Mouse (Mus musculus) liver, embryonic 13.5 days (tissue): ENCODE data around the gene Kcnd2. TPM values are rescaled to one million over a fixed set of nuclear protein-coding genes. Genes with fewer than 3 reads are reported as not detected.
A peak's percentile ranks its signal among the peaks of the same experiment; 100 is the strongest.

Experiments used
- ATAC-seq: fragments of 200-750 bp; cut with Nextera tagmentation; 2 replicates; pipeline ENCODE4 v1.8.0; 2017; ENCODE audit warnings: low read depth, mild to moderate bottlenecking, moderate number of reproducible peaks, moderate library complexity
- DNase-seq: peaks from one replicate; pipeline ENCODE4 v3.0.0; 2022
- H3K27ac ChIP-seq: fragments of 300-500 bp; sonication (generic); 2 replicates; pipeline ENCODE4 v1.5.1; 2015; ENCODE audit warnings: moderate library complexity, mild to moderate bottlenecking, inconsistent platforms
- H3K27me3 ChIP-seq: fragments of 300-500 bp; sonication (generic); 2 replicates; pipeline ENCODE4 v1.6.1; 2015; ENCODE audit warnings: mild to moderate bottlenecking, inconsistent platforms
- H3K36me3 ChIP-seq: fragments of 300-500 bp; sonication (generic); 2 replicates; pipeline ENCODE4 v1.6.1; 2015; ENCODE audit warnings: mild to moderate bottlenecking, inconsistent platforms
- H3K4me1 ChIP-seq: fragments of 300-500 bp; sonication (generic); replicated peaks from 2 replicates; pipeline ENCODE4 v1.6.1; 2015; ENCODE audit warnings: inconsistent platforms
- H3K4me2 ChIP-seq: fragments of 300-500 bp; sonication (generic); 2 replicates; pipeline ENCODE4 v1.6.1; 2015; ENCODE audit warnings: inconsistent platforms, mild to moderate bottlenecking, moderate library complexity
- H3K4me3 ChIP-seq: fragments of 300-500 bp; sonication (generic); replicated peaks from 2 replicates; pipeline ENCODE4 v1.5.1; 2015; ENCODE audit warnings: mild to moderate bottlenecking, inconsistent platforms
- H3K9ac ChIP-seq: fragments of 300-500 bp; sonication (generic); 2 replicates; pipeline ENCODE4 v1.6.1; 2015; ENCODE audit warnings: mild to moderate bottlenecking, inconsistent platforms
- H3K9me3 ChIP-seq: fragments of 300-500 bp; sonication (generic); replicated peaks from 2 replicates; pipeline ENCODE4 v1.6.1; 2016; ENCODE audit warnings: inconsistent platforms
- WGBS: fragments of 180-500 bp; shearing (Covaris S2); methylation state at CpG from one replicate; pipeline ENCODE4 v1.1.7; 2015; ENCODE audit not compliant: insufficient replicate concordance; 5-methylcytosine and 5-hydroxymethylcytosine counted together
- polyA plus RNA-seq: library from polyadenylated mRNA; unstranded; fragments of >200 nt; fragmentation: Nextera tagmentation; extraction: Ambion mirVana; gene quantifications from 2 replicates; pipeline ENCODE4 v1.2.1, GENCODE M21; 2015

Gene Kcnd2
- polyA plus RNA-seq, 1 experiment from 2014 or later, result 0.02 TPM

- H3K9me3 ChIP-seq, result no peaks in the 10 kb centered on the region
- ATAC-seq (no peak), DNase-seq (no peak)
- no peaks in the 10 kb centered on the region for H3K4me1 ChIP-seq
- H3K27me3 ChIP-seq, result no peaks in the 10 kb centered on the region
- no peaks in the 10 kb centered on the region for H3K36me3 ChIP-seq
- H3K27ac ChIP-seq, result no peak overlapping the region
- H3K4me2 ChIP-seq, result no peak overlapping the region
- H3K4me3 ChIP-seq, result no peak overlapping the region
- no peak overlapping the region for H3K9ac ChIP-seq
- 65% methylated on average over 6 of the region's 6 CpGs for WGBS
Observed at GRCm38 (mm10) chr6:21701131-21701530, 485.8 kb downstream of the Kcnd2 start.

- no peak for DNase-seq
- Histone ChIP-seq H3K4me1 (no peaks in the 10 kb centered on the region), H3K4me3 (no peak overlapping the region), H3K36me3 (no peaks in the 10 kb centered on the region), H3K9ac (no peak overlapping the region), H3K9me3 (no peaks in the 10 kb centered on the region), H3K27ac (no peak overlapping the region), H3K27me3 (no peaks in the 10 kb centered on the region), H3K4me2 (no peak overlapping the region)
- WGBS, result 11% methylated on average over 3 of the region's 3 CpGs
- ATAC-seq, result no peak
Observed at GRCm38 (mm10) chr6:21709228-21709627, 493.9 kb downstream of the Kcnd2 start.

- Histone ChIP-seq H3K27me3 (no peaks in the 10 kb centered on the region), H3K36me3 (no peaks in the 10 kb centered on the region), H3K4me2 (no peak overlapping the region), H3K9ac (no peak overlapping the region), H3K4me3 (no peak overlapping the region), H3K9me3 (no peaks in the 10 kb centered on the region), H3K27ac (no peak overlapping the region), H3K4me1 (no peaks in the 10 kb centered on the region)
- no peak for ATAC-seq
- WGBS, result 57% methylated on average over 1 of the region's 1 CpGs
- no peak for DNase-seq
Observed at GRCm38 (mm10) chr6:21719121-21719520, 503.8 kb downstream of the Kcnd2 start.

- H3K36me3 ChIP-seq, result no peaks in the 10 kb centered on the region
- H3K27ac ChIP-seq, result no peak overlapping the region
- 68% methylated on average over 10 of the region's 10 CpGs for WGBS
- DNase-seq (no peak), ATAC-seq (no peak)
- H3K27me3 ChIP-seq, result no peaks in the 10 kb centered on the region
- H3K9ac ChIP-seq, result no peak overlapping the region
- H3K4me1 ChIP-seq, result no peaks in the 10 kb centered on the region
- H3K4me2 ChIP-seq, result no peak overlapping the region
- H3K9me3 ChIP-seq, result no peaks in the 10 kb centered on the region
- H3K4me3 ChIP-seq, result no peak overlapping the region
Observed at GRCm38 (mm10) chr6:21722238-21722637, 506.9 kb downstream of the Kcnd2 start.

- DNase-seq (no peak), ATAC-seq (no peak)
- H3K9ac ChIP-seq, result no peak overlapping the region
- H3K4me2 ChIP-seq, result no peak overlapping the region
- no peaks in the 10 kb centered on the region for H3K4me1 ChIP-seq
- no peaks in the 10 kb centered on the region for H3K9me3 ChIP-seq
- H3K36me3 ChIP-seq, result no peaks in the 10 kb centered on the region
- H3K27ac ChIP-seq, result no peak overlapping the region
- H3K4me3 ChIP-seq, result no peak overlapping the region
- WGBS, result 32% methylated on average over 2 of the region's 2 CpGs
- H3K27me3 ChIP-seq, result no peaks in the 10 kb centered on the region
Observed at GRCm38 (mm10) chr6:21740606-21741005, 525.3 kb downstream of the Kcnd2 start.

- Histone ChIP-seq H3K9me3 (no peaks in the 10 kb centered on the region), H3K27me3 (no peaks in the 10 kb centered on the region), H3K4me2 (no peak overlapping the region), H3K4me3 (no peak overlapping the region), H3K9ac (no peak overlapping the region), H3K36me3 (no peaks in the 10 kb centered on the region), H3K27ac (no peak overlapping the region), H3K4me1 (no peaks in the 10 kb centered on the region)
- no peak for DNase-seq
- 68% methylated on average over 3 of the region's 3 CpGs for WGBS
- no peak for ATAC-seq
Observed at GRCm38 (mm10) chr6:21744615-21745266, 529.4 kb downstream of the Kcnd2 start.

- no peaks in the 10 kb centered on the region for H3K4me1 ChIP-seq
- 62% methylated on average over 1 of the region's 1 CpGs for WGBS
- H3K27ac ChIP-seq, result no peak overlapping the region
- DNase-seq, result no peak
- no peak overlapping the region for H3K4me2 ChIP-seq
- H3K9ac ChIP-seq, result no peak overlapping the region
- H3K27me3 ChIP-seq, result no peaks in the 10 kb centered on the region
- ATAC-seq, result no peak
- H3K4me3 ChIP-seq, result no peak overlapping the region
- no peaks in the 10 kb centered on the region for H3K9me3 ChIP-seq
- H3K36me3 ChIP-seq, result no peaks in the 10 kb centered on the region
Observed at GRCm38 (mm10) chr6:21747536-21747935, 532.2 kb downstream of the Kcnd2 start.

GRCm38 (mm10) chr6:21767787-21768221 lies 552.5 kb downstream of the Kcnd2 start:
- DNase-seq, result no peak
- H3K4me2 ChIP-seq, result no peak overlapping the region
- H3K9me3 ChIP-seq, result no peaks in the 10 kb centered on the region
- H3K36me3 ChIP-seq, result no peaks in the 10 kb centered on the region
- no peak overlapping the region for H3K4me3 ChIP-seq
- no peak overlapping the region for H3K27ac ChIP-seq
- H3K9ac ChIP-seq, result no peak overlapping the region
- H3K4me1 ChIP-seq, result no peaks in the 10 kb centered on the region
- no peaks in the 10 kb centered on the region for H3K27me3 ChIP-seq
- ATAC-seq, result no peak
- 76% methylated on average over 12 of the region's 12 CpGs for WGBS

- no peak overlapping the region for H3K9ac ChIP-seq
- no peaks in the 10 kb centered on the region for H3K4me1 ChIP-seq
- 74% methylated on average over 9 of the region's 9 CpGs for WGBS
- no peaks in the 10 kb centered on the region for H3K36me3 ChIP-seq
- no peaks in the 10 kb centered on the region for H3K9me3 ChIP-seq
- no peak overlapping the region for H3K27ac ChIP-seq
- H3K27me3 ChIP-seq, result no peaks in the 10 kb centered on the region
- ATAC-seq (no peak), DNase-seq (no peak)
- H3K4me2 ChIP-seq, result no peak overlapping the region
- H3K4me3 ChIP-seq, result no peak overlapping the region
Observed at GRCm38 (mm10) chr6:21768745-21769446, 553.6 kb downstream of the Kcnd2 start.

GRCm38 (mm10) chr6:21769447-21769809 lies 554.1 kb downstream of the Kcnd2 start:
- 61% methylated on average over 1 of the region's 1 CpGs for WGBS
- Histone ChIP-seq H3K9me3 (no peaks in the 10 kb centered on the region), H3K27me3 (no peaks in the 10 kb centered on the region), H3K4me3 (no peak overlapping the region), H3K4me2 (no peak overlapping the region), H3K36me3 (no peaks in the 10 kb centered on the region), H3K9ac (no peak overlapping the region), H3K4me1 (peaks cover 4% of the 10 kb centered on the region), H3K27ac (no peak overlapping the region)
- DNase-seq (no peak), ATAC-seq (no peak)

GRCm38 (mm10) chr6:21774213-21774916 lies 559.1 kb downstream of the Kcnd2 start:
- H3K36me3 ChIP-seq, result no peaks in the 10 kb centered on the region
- H3K27me3 ChIP-seq, result no peaks in the 10 kb centered on the region
- H3K9me3 ChIP-seq, result no peaks in the 10 kb centered on the region
- H3K27ac ChIP-seq, result no peak overlapping the region
- H3K4me2 ChIP-seq, result no peak overlapping the region
- no peak for DNase-seq
- no peak overlapping the region for H3K9ac ChIP-seq
- H3K4me3 ChIP-seq, result no peak overlapping the region
- 58% methylated on average over 7 of the region's 7 CpGs for WGBS
- H3K4me1 ChIP-seq, result peaks cover 8% of the 10 kb centered on the region
- peak; percentile 71 for ATAC-seq
